Mouse (Mus musculus) spleen, adult 18-20 months (tissue): ENCODE measurements around the gene Rnf151.
"Not testable (repeated sequence)": the region's sequence is repeated elsewhere in the genome, so short reads cannot be mapped to it uniquely, and the experiment has no call there.

Experiments used
- DNase-seq, 2 experiments: peaks; one replicate each; pipeline ENCODE4 v3.0.0; 2022; ENCODE audit warnings: mixed read lengths in 2 of 2

Rnf151 gene

DNA sequence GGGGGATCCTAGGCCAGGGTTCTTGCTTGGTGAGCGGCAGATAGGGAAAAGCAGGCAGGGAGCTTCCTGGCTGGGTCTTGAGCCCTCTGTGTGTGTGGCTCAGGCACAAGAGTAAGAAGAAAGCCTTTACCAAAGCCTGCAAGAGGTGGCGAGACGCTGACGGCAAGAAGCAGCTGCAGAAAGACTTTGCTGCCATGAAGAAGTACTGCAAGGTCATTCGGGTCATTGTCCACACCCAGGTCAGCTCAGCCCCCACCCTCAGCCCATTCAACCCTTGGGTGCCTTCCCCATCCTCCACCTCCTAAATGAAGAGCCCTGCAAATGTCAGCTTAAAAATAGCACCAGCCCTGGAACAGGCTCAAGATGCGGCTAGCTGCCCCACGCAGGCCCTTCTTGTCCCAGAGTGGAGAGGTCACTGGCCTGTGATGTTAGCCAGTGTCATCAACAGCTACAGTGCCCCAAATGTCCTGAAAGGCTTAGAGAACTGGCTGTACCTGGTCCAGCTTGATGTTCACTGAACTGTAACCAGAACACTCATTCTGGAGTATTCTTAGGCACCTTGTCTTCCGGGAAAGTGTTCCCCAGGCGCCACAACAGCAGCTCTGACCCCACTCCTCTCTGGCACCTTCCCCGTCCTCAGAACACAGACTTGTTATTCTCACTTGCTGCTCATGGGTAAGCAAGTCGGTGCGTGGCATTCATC, 14.5 kb upstream of the Rnf151 start:
- no peak for DNase-seq

DNA sequence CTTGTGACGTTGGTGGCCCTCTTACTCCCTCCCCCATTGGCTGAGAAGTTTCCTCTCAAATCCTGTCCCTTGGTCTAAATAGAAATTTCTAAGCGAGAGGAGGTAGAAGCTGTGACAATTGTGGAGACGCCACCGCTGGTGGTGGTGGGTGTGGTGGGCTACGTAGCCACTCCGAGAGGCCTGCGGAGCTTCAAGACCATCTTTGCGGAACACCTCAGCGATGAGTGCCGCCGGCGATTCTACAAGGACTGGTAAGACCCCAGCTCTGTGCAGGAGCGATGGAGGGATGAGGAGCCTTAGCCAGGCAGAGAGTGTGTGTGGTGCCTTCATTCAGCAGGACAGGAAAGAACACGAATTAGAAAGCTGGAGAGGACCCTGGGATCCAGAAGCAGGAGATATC, 12.9 kb upstream of the Rnf151 start:
- no peak for DNase-seq

DNA sequence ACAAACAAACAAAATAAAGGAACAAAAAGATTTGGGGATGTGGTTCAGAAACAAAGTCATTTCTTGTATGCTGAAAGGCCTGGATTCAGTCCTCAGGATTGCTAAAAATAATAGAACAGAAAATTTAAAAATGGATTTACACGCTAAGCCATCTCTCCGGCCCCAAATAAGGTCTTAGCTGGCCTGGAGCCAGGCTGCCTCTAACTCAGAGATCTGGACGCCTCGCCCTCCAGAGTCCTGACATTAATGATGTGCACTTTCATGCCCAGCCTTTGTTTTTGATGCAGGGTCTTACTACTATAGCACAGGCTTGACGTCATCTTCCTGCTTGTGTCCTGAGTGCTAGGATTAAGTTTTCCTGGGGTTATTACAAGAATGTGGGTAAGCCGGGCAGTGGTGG, 11.2 kb upstream of the Rnf151 start:
- no peak for DNase-seq

DNA sequence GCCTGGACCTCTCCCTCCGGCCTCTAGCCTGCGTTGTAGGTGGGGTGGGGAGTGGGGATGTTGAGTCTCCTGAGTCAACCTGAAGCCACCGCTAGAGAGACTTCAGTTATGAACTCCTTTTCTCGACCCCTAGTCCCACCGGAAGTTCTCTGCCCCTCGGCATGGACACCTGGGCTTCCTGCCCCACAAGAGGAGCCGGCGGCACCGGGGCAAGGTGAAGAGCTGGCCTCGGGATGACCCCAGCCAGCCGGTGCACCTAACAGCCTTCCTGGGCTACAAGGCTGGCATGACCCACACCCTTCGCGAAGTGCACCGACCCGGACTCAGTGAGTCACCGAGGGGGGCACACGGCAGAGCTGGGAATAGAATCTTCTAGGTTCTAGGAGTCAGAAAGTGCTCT, 10.3 kb upstream of the Rnf151 start:
- DNase-seq, result no peak

- DNase-seq, result no peak
These were observed 9.8 kb upstream of the Rnf151 start, which contains the start of gene Rpl3l for GRCm38 (mm10) chr17:24727618-24728017. Gene Rpl3l (plus strand): TSS chr17:24727820.

- DNase-seq, result no peak
These were observed 8.0 kb upstream of the Rnf151 start for GRCm38 (mm10) chr17:24725637-24726390.

- DNase-seq, result peak; percentile 89 to 98
These were observed 6.3 kb upstream of the Rnf151 start, which contains the start of gene Ndufb10 for GRCm38 (mm10) chr17:24724184-24724583. Gene Ndufb10 (minus strand): TSS chr17:24724478.

GRCm38 (mm10) chr17:24723881-24724180, 6.0 kb upstream of the Rnf151 start:
- no peak for DNase-seq

DNA sequence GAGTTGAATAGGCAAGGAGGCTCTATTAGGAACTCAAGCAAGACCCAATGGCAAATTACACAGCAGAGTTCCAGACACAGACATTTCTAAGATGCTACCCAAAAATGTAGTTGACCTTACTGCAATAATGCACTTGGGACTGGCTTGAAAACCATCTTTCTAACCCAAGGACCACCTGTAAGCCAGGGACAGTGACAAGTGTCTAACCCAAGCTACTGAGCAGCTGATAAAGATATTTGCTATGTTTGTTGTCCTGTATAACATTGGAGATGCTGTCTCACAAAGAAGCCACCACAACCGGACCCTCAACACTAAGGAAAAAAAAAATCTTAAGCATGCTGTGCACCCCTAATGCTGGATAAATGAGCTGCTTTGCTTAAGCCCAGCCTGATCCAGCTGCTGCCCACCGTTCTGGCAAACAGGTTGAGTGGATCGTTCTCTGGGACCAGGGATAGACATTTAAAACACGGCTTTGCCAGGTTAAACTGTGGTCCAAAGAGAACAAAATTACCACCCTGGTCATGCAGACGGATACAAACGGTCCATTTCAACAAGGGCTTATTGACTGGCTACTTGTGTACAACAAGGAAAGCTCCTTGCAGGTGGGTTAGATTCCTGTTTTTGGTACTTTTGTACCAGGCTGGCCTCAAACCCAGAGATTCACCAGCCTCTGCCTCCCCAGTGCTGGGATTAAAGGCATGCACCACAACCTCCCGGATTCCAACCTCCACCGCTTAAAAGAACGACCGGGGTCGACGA, 5.4 kb upstream of the Rnf151 start:
- no peak for DNase-seq

DNA sequence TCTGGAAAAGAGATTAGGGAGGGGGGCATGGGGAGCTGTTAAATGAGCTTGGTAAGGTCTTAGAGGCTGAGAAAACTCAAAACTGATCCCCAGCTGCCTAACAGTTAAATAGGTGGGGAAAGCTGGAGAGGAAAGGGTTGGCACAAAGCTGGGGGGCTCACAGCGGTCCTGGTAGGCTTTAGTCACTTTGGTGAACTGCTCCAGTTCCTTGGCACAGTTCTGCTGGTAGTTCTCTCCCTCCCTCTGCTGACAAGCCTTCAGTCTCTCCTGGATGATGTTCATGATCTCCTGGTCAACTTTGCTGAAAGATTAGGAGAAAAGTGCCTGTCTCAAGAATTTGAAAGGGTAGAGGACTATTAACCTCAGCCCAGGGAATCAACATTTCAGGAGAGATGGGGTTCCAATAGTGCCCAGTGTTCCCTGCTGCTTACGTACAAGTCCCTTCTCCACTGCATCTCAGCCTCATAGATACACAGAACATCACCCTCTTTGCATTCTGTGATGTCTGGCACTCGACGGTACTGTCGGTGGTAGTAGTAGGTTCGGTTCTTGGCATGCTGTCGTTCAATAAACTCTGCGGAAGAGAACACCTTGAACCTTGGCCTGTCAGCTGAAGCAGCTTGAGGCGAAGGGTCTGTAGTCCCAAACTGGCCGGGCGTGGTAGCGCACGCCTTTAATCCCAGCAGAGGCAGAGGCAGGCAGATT, 4.5 kb upstream of the Rnf151 start:
- DNase-seq, result no peak

DNA sequence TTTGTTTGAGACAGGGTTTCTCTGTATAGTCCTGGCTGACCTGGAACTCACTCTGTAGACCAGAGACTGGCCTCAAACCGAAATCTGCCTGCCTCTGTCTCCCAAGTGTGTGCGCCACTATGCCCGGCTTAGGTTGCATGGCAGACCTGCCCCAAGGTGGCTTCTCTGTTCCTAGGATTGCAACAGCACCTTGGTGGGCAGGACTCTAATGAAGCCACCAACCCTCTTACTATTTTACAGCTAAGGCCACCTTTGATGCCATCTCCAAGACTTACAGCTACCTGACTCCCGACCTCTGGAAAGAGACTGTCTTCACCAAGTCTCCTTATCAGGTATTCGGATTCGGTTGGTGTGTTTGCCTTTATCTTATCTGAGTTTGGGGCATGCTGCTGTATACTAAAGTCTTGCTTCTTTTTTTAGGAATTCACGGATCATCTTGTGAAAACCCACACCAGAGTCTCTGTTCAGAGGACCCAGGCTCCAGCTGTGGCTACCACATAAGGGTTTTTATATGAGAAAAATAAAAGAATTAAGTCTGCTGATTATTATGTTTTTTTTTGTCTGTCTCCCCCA, 3.6 kb upstream of the Rnf151 start:
- not testable (repeated sequence) for DNase-seq

DNA sequence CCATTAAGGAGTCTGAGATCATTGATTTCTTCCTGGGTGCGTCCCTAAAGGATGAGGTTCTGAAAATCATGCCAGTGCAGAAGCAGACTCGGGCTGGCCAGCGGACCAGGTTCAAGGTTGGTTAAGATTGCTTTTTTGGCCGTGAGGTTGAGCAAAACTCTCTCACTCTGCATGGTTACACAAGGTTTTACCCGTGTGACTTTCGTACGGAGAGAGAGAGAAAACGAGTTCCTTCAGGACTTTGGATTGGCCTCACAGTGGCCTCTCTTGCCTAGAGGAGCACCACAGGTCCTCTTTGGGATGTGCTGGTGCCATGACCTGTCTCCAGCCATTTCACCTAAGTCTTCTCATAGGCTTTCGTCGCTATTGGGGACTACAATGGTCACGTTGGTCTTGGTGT, 2.8 kb upstream of the Rnf151 start:
- not testable (repeated sequence) for DNase-seq

DNA sequence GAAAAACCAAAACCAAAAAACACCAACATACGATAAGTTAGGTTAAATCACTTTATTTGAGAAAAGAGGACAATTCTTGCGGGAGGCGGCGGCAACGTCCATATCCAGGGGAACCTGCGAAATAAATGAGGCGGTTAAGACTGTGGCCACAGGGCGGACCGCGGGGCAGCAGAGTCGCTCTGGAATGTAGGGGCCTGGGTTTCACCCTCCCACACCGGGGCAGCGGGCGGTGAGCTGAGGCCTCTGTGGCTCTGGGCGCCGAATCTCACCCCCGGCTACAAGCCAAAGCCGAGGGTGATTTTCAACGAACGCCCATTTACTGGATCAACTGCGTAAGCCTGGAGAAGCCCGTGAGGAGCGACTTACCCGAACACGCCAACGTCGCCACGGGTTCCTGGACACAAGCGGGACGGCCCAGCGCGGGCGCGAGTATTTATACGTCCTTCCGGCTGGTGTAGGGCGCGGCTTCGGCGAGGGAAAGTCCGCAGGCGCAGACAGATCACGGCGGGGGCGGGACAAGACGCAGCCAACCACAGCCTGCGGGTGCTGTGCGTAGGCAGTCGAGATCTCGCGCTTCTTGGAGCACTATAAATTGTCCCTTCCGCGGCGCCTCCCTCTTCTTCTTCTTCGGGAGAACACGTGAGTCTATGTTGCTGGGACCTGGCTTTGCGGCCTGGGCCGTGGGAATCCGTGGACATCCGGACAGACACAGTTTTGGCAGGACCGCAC, 1.8 kb upstream of the Rnf151 start:
- DNase-seq, result peak; percentile 96

DNA sequence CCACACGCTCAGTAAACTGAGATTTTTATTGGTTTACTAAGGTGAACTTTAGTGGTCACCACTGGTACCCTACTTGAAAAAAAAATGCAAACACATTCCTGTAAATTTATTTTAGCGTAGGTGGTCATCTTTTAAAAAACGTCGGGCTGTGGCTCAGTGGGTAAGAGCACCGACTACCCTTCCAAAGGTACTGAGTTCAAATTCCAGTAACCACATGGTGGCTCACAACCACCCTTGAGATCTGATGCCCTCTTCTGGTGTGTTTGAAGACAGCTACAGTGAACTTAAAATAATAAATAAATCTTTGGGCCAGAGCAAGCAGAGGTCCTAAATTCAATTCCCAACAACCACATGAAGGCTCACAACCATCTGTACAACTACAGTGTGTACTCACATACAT, 1.1 kb upstream of the Rnf151 start:
- not testable (repeated sequence) for DNase-seq

- no peak for DNase-seq
These were observed 1.6 kb downstream of the Rnf151 start for GRCm38 (mm10) chr17:24716166-24716682.

GRCm38 (mm10) chr17:24715556-24715955, 2.3 kb downstream of the Rnf151 start:
- DNase-seq, result no peak

DNA sequence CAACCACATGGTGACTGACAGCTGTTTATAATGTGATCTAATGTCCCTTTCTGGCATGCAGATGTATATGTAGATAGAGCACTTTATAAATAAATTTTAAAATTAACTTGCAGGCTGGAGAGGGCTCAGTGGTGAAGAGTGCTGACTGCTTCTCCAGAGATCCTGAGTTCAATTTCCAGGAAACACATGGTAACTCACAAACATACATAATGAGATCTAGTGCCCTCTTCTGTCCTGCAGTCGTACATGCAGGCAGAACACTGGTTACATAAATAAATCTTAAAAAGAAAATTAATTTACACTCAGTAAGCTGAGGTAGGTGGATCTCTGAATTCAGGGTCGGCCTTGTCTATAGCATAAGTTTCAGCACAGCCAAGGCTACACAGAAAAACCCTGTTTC, 9.2 kb downstream of the Rnf151 start:
- no peak for DNase-seq

DNA sequence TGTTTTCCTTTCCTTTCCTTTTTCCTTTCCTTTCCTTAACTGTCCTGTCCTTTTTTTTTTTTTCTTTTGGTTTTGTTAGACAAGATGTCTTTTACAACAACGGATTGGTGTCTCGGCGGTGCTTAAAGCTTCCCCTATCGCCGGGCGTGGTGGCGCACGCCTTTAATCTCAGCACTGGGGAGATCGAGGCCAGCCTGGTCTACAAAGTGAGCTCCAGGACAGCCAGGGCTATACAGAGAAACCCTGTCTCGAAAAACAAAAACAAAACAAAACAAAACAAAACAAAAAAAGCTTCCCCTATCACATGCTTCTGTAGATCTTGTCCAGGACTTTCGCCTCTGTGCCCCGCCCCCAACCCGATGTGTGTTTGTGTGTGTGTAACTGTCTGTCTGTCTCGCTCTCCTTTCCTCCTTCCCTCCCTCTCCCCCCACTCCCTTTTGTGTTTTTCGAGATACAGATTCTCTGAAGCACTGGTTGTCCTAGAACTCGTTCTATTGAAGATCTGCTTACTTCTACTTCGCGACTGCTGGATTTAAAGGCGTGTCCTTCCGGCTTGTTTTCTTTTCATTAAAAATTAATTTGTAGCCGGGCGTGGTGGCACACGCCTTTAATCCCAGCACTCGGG, 9.9 kb downstream of the Rnf151 start:
- no peak for DNase-seq

- DNase-seq, result peak; percentile 79 to 91
These were observed 10.7 kb downstream of the Rnf151 start, which contains the start of gene Tbl3 for GRCm38 (mm10) chr17:24706982-24707800. Gene Tbl3 (minus strand): TSS chr17:24707660.

- no peak for DNase-seq
These were observed 12.0 kb downstream of the Rnf151 start for GRCm38 (mm10) chr17:24705821-24706220.
